Mouse (Mus musculus) liver, postnatal 0 days (tissue): ENCODE measurements around the gene Pde4d. TPM values are rescaled to one million over a fixed set of nuclear protein-coding genes. Genes with fewer than 3 reads are reported as not detected.

Experiments
- ATAC-seq: fragments of 200-750 bp; cut with Nextera tagmentation; 2 replicates; pipeline ENCODE4 v1.8.0; 2017; ENCODE audit warnings: mild to moderate bottlenecking, moderate library complexity
- DNase-seq: peaks from one replicate; pipeline ENCODE4 v3.0.0-alpha.2; 2016
- H3K27ac ChIP-seq: fragments of 300-500 bp; sonication (generic); 2 replicates; pipeline ENCODE4 v1.5.1; 2014; ENCODE audit warnings: antibody characterized with exemption, moderate library complexity, mild to moderate bottlenecking, low read depth
- H3K27me3 ChIP-seq: fragments of 300-500 bp; sonication (generic); 2 replicates; pipeline ENCODE4 v1.6.1; 2014; ENCODE audit warnings: low read length, control low read depth, mixed read lengths; ENCODE audit not compliant: insufficient read depth
- H3K36me3 ChIP-seq: fragments of 300-500 bp; sonication (generic); replicated peaks from 2 replicates; pipeline ENCODE4 v1.6.1; 2014; ENCODE audit warnings: mild to moderate bottlenecking, control low read depth, low read length, moderate library complexity, mixed read lengths; ENCODE audit not compliant: insufficient read depth
- H3K4me1 ChIP-seq: fragments of 300-500 bp; sonication (generic); 2 replicates; pipeline ENCODE4 v1.6.1; 2014; ENCODE audit warnings: antibody characterized with exemption, mild to moderate bottlenecking, control low read depth; ENCODE audit not compliant: insufficient read depth
- H3K4me2 ChIP-seq: fragments of 300-500 bp; sonication (generic); 2 replicates; pipeline ENCODE4 v1.6.1; 2014; ENCODE audit warnings: low read depth, mild to moderate bottlenecking, low read length, moderate library complexity, mixed read lengths
- H3K4me3 ChIP-seq: fragments of 300-500 bp; sonication (generic); 2 replicates; pipeline ENCODE4 v1.5.1; 2014; ENCODE audit warnings: low read depth, low read length
- H3K9ac ChIP-seq: fragments of 300-500 bp; sonication (generic); replicated peaks from 2 replicates; pipeline ENCODE4 v1.6.1; 2014; ENCODE audit warnings: mild to moderate bottlenecking, moderate library complexity
- H3K9me3 ChIP-seq: fragments of 300-500 bp; sonication (generic); 2 replicates; pipeline ENCODE4 v1.6.1; 2016; ENCODE audit warnings: mild to moderate bottlenecking, control low read depth, low read length, mixed read lengths
- CTCF ChIP-seq: sonication (generic); IDR thresholded peaks from 2 replicates; pipeline ENCODE4 v1.5.1; 2016; ENCODE audit warnings: antibody characterized with exemption, low read depth
- EP300 ChIP-seq: IDR thresholded peaks from 2 replicates; pipeline ENCODE4 v1.6.1; 2016; ENCODE audit warnings: antibody characterized with exemption, low read depth, mild to moderate bottlenecking
- WGBS: fragments of 180-500 bp; shearing (Covaris S2); extraction: QIAGEN DNeasy Blood & Tissue Kit; methylation state at CpG from one replicate; pipeline ENCODE4 v1.1.7; 2014; ENCODE audit not compliant: insufficient replicate concordance; 5-methylcytosine and 5-hydroxymethylcytosine counted together
- polyA plus RNA-seq: library from polyadenylated mRNA; unstranded; fragments of >200 nt; fragmentation: Nextera tagmentation; extraction: Ambion mirVana; gene quantifications from 2 replicates; pipeline ENCODE4 v1.2.1, GENCODE M21; 2015

Pde4d gene
- polyA plus RNA-seq, 1 experiment from 2014 or later: 6.1 TPM

DNA sequence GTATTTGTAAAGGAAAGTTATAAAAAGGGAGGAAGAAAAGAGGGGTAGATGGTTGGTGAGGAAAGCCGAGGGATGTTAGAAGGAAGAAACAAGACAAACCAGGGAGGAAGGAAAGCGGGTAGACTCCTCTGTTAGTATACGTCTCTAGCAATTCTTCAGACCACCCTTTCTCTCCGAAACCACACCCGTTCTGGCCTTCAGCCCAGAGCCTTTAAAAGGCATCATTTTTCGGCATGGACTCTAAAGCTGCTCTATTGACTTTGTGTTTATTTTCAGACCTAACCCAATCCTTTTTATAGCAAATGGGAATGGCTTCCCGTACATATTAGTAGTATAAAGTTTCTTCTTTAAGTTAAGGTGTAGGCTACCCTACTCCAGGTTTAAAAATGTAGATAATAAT, 1057.0 kb downstream of the Pde4d start:
- Histone ChIP-seq H3K4me1 (peaks cover 4% of the 10 kb centered on the region; the same call in 1 of the 2 replicates), H3K27ac (no peak overlapping the region), H3K9ac (no peak overlapping the region), H3K9me3 (no peaks in the 10 kb centered on the region), H3K27me3 (no peaks in the 10 kb centered on the region), H3K4me3 (no peak overlapping the region), H3K36me3 (no peaks in the 10 kb centered on the region), H3K4me2 (no peak overlapping the region)
- ATAC-seq (no peak), DNase-seq (no peak)
- WGBS: 69% methylated on average over 7 of the region's 7 CpGs
- TF ChIP-seq EP300 (no peak), CTCF (no peak)

DNA sequence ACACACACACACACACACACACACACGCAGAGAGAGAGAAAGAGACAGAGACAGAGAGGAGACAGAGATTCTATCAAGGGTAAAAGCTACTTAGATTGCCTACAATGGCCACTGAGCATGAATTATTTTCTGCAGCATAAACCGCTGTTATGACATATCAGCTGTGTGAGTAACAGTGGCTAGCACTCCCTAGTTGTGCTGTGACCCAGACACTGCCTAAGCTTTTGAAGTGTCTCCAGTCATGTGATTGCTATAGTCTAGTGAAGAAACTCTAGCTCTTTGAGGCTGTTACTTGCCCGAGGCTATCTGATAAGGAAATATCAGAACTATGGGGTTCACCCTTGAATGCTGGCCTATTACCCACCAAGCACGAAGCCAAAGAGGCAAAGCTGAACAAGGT, 1058.7 kb downstream of the Pde4d start:
- no peak for ATAC-seq
- no peaks in the 10 kb centered on the region for H3K9me3 ChIP-seq
- no peaks in the 10 kb centered on the region for H3K4me1 ChIP-seq
- H3K27ac ChIP-seq: no peak overlapping the region
- no peaks in the 10 kb centered on the region for H3K27me3 ChIP-seq
- no peak overlapping the region for H3K4me3 ChIP-seq
- no peak overlapping the region for H3K9ac ChIP-seq
- 63% methylated on average over 4 of the region's 4 CpGs for WGBS
- no peak overlapping the region for H3K4me2 ChIP-seq
- no peak for DNase-seq
- no peaks in the 10 kb centered on the region for H3K36me3 ChIP-seq
- TF ChIP-seq CTCF: no peak
- TF ChIP-seq EP300: no peak

DNA sequence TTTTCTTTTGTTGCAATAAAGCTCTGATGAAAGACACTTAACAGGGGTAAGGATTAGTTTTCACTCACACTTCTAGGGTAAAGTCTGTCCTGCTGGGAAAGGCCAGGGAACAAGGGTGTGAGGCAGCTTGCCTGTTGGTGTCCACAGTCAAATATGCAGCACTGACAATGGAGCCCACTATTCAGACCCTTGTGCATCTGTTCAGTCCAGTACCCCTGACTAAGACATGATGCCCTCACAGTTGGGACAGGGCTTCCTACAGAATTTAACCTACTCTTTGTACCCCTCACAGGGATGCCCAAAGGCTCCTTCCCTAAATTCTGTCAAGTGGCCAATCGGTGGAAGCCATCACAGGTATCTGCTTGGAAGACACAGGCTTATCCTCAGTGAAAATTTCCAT, 1068.4 kb downstream of the Pde4d start:
- Histone ChIP-seq H3K4me3 (no peak overlapping the region), H3K9me3 (no peaks in the 10 kb centered on the region), H3K4me1 (no peaks in the 10 kb centered on the region), H3K4me2 (no peak overlapping the region), H3K9ac (no peak overlapping the region), H3K36me3 (no peaks in the 10 kb centered on the region), H3K27me3 (no peaks in the 10 kb centered on the region), H3K27ac (no peak overlapping the region)
- ATAC-seq (no peak), DNase-seq (no peak)
- 87% methylated on average over 1 of the region's 1 CpGs for WGBS
- TF ChIP-seq CTCF: no peak
- TF ChIP-seq EP300: no peak

DNA sequence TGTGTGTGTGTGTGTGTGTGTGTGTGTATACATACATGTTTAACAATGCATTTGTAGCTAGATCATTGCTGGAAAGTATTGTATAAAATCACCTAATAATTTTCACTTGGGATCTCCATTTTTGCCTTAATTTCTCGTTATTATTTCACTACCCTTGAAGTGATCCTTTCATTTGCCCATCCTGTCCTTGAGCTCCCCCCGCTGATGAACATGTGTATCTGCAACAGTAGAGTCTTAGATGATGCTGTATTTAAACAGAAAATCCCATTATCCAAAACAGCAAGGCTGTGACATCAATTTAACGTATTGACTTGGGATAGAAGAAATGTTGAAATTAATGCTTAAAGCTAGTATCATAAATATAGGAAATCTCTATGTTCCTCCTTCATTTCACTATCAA, 1069.7 kb downstream of the Pde4d start:
- 30% methylated on average over 3 of the region's 3 CpGs for WGBS
- Histone ChIP-seq H3K36me3 (no peaks in the 10 kb centered on the region), H3K9ac (no peak overlapping the region), H3K4me2 (no peak overlapping the region), H3K27me3 (no peaks in the 10 kb centered on the region), H3K9me3 (no peaks in the 10 kb centered on the region), H3K27ac (no peak overlapping the region), H3K4me1 (no peaks in the 10 kb centered on the region), H3K4me3 (no peak overlapping the region)
- TF ChIP-seq EP300: no peak
- peak; percentile 81 for TF ChIP-seq CTCF
- no peak for ATAC-seq
- peak; percentile 36 for DNase-seq

- H3K4me1 ChIP-seq: no peaks in the 10 kb centered on the region
- no peaks in the 10 kb centered on the region for H3K27me3 ChIP-seq
- ATAC-seq: no peak
- H3K9ac ChIP-seq: no peak overlapping the region
- no peak for DNase-seq
- TF ChIP-seq EP300 (no peak), CTCF (no peak)
- no peak overlapping the region for H3K4me2 ChIP-seq
- H3K36me3 ChIP-seq: no peaks in the 10 kb centered on the region
- no peaks in the 10 kb centered on the region for H3K9me3 ChIP-seq
- no peak overlapping the region for H3K4me3 ChIP-seq
- H3K27ac ChIP-seq: no peak overlapping the region
- WGBS: 75% methylated on average over 2 of the region's 2 CpGs
Observed at GRCm38 (mm10) chr13:109519966-109520646, 1070.4 kb downstream of the Pde4d start.

DNA sequence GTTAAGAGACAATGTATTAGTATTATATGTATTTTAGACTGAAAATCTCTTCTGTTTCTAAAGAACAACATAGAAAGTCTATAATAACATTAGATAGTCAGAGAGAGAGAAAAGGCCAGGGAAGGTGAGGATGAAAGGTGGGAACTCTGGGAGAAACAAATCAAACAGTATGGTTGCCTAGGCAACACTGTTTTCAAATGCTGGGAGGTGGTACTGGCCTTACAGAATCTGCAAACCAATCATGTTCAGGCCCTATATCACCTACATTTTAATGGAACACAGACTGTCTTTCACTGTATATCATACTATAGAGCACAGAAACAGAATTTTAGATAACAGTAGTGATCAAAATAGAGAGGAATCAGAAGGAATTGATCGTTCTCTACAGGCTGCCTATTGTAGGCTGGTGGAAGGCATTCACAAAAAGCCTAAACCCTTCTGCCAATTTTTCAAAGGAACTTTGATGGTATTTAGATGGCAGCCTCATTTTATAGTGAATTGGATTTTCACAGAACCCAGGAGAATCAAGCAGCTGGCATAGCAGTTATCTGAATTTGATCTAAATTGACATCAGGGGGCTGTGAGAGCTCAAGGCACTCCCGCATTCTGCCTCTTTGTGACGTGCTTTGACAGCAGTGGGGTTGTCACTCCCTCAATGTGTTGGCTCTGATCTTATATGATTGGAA, 1084.2 kb downstream of the Pde4d start:
- Histone ChIP-seq H3K27me3 (no peaks in the 10 kb centered on the region), H3K27ac (no peak overlapping the region), H3K36me3 (no peaks in the 10 kb centered on the region), H3K4me3 (no peak overlapping the region), H3K4me1 (no peaks in the 10 kb centered on the region), H3K4me2 (no peak overlapping the region), H3K9ac (no peak overlapping the region), H3K9me3 (no peaks in the 10 kb centered on the region)
- DNase-seq (no peak), ATAC-seq (no peak)
- WGBS: 75% methylated on average over 3 of the region's 3 CpGs
- TF ChIP-seq CTCF: no peak
- TF ChIP-seq EP300: no peak
